Mouse (Mus musculus): ENCODE results near the gene Sestd1. TPM values are rescaled to one million over a fixed set of nuclear protein-coding genes. Genes with fewer than 3 reads are reported as not detected.

Gene Sestd1
- total RNA-seq, 2 experiments from 2014 or later: 12.6 to 18.9 TPM

- no peak for DNase-seq (ENCODE audit: low spot score in 2 of 2)
Measured at GRCm38 (mm10) chr2:77143536-77143935, 136.9 kb downstream of the Sestd1 start.

GRCm38 (mm10) chr2:77138879-77139278 is 141.5 kb downstream of the Sestd1 start:
- DNase-seq (ENCODE audit: low spot score in 2 of 2): no peak

GRCm38 (mm10) chr2:77134906-77135305 is 145.5 kb downstream of the Sestd1 start:
- no peak for DNase-seq (ENCODE audit: low spot score in 2 of 2)

GRCm38 (mm10) chr2:77133407-77133806 is 147.0 kb downstream of the Sestd1 start:
- DNase-seq (ENCODE audit: low spot score in 2 of 2): no peak

Other genes starting within 250 kb of the Sestd1 start
- 1 to 10 TPM; 4.1 to 5.0 TPM for gene Ccdc141, start 110.0 kb downstream of the Sestd1 start, total RNA-seq (2021)